Mouse (Mus musculus): ENCODE results near the gene Abcc6.

GRCm38 (mm10) chr7:45956611-45957010 lies 73.5 kb downstream of the Abcc6 start:
- TF ChIP-seq CTCF (conservative IDR thresholded peaks at IDR 0.05; ENCODE audit: low read length) (no peak), NANOG (IDR thresholded peaks at IDR 0.05; ENCODE audit: borderline replicate concordance, low read length) (no peak), POU5F1 (IDR thresholded peaks at IDR 0.05; ENCODE audit: borderline replicate concordance, low read length) (no peak)
